Mouse (Mus musculus) lung, embryonic 15.5 days (tissue): ENCODE data around the gene Aldh9a1. TPM values are rescaled to one million over a fixed set of nuclear protein-coding genes. Genes with fewer than 3 reads are reported as not detected.

ENCODE experiments used
- ATAC-seq: fragments of 200-750 bp; cut with Nextera tagmentation; 2 replicates; pipeline ENCODE4 v1.8.0; 2017; ENCODE audit warnings: moderate number of reproducible peaks, borderline replicate concordance; ENCODE audit not compliant: low FRiP score, low TSS enrichment; ENCODE audit errors: extremely low read depth
- H3K27ac ChIP-seq: fragments of 300-500 bp; sonication (generic); 2 replicates; pipeline ENCODE4 v1.5.1; 2015; ENCODE audit warnings: moderate library complexity, mild to moderate bottlenecking, inconsistent platforms
- H3K27me3 ChIP-seq: fragments of 300-500 bp; sonication (generic); 2 replicates; pipeline ENCODE4 v1.6.1; 2015; ENCODE audit warnings: inconsistent platforms
- H3K36me3 ChIP-seq: fragments of 300-500 bp; sonication (generic); 2 replicates; pipeline ENCODE4 v1.6.1; 2015; ENCODE audit warnings: inconsistent platforms
- H3K4me1 ChIP-seq: fragments of 300-500 bp; sonication (generic); 2 replicates; pipeline ENCODE4 v1.6.1; 2015; ENCODE audit warnings: inconsistent platforms
- H3K4me2 ChIP-seq: fragments of 300-500 bp; sonication (generic); 2 replicates; pipeline ENCODE4 v1.6.1; 2015; ENCODE audit warnings: inconsistent platforms, mild to moderate bottlenecking, moderate library complexity
- H3K4me3 ChIP-seq: fragments of 300-500 bp; sonication (generic); 2 replicates; pipeline ENCODE4 v1.5.1; 2015; ENCODE audit warnings: mild to moderate bottlenecking, inconsistent platforms
- H3K9ac ChIP-seq: fragments of 300-500 bp; sonication (generic); 2 replicates; pipeline ENCODE4 v1.6.1; 2015; ENCODE audit warnings: inconsistent platforms
- H3K9me3 ChIP-seq: fragments of 300-500 bp; sonication (generic); 2 replicates; pipeline ENCODE4 v1.6.1; 2016; ENCODE audit warnings: inconsistent platforms
- WGBS: fragments of 180-500 bp; shearing (Covaris S2); methylation state at CpG from one replicate; pipeline ENCODE4 v1.1.7; 2015; 5-methylcytosine and 5-hydroxymethylcytosine counted together
- microRNA-seq: library from miRNA; unstranded; fragments of <30 nt; microRNA quantifications from one replicate; pipeline ENCODE4, GENCODE M21; 2016
- polyA plus RNA-seq: library from polyadenylated mRNA; unstranded; fragments of >200 nt; fragmentation: Nextera tagmentation; extraction: Ambion mirVana; gene quantifications from 2 replicates; pipeline ENCODE4 v1.2.1, GENCODE M21; 2015

The Aldh9a1 gene
- polyA plus RNA-seq, 1 experiment from 2014 or later: 51.4 TPM

GRCm38 (mm10) chr1:167411991-167412715 lies 62.4 kb downstream of the Aldh9a1 start:
- no peak for ATAC-seq
- Histone ChIP-seq H3K27me3 (peaks cover 20% of the 10 kb centered on the region; the same call in 1 of the 2 replicates), H3K36me3 (no peaks in the 10 kb centered on the region), H3K4me2 (no peak overlapping the region), H3K4me3 (no peak overlapping the region), H3K9me3 (no peaks in the 10 kb centered on the region), H3K27ac (no peak overlapping the region), H3K4me1 (no peaks in the 10 kb centered on the region), H3K9ac (no peak overlapping the region)
- 57% methylated on average over 12 of the region's 12 CpGs for WGBS

- no peak for ATAC-seq
- Histone ChIP-seq H3K36me3 (no peaks in the 10 kb centered on the region), H3K4me1 (no peaks in the 10 kb centered on the region), H3K4me3 (no peak overlapping the region), H3K9ac (no peak overlapping the region), H3K9me3 (no peaks in the 10 kb centered on the region), H3K4me2 (no peak overlapping the region), H3K27ac (no peak overlapping the region), H3K27me3 (peaks cover 12% of the 10 kb centered on the region; the same call in 1 of the 2 replicates)
- 1% methylated on average over 7 of the region's 7 CpGs for WGBS
Measured at GRCm38 (mm10) chr1:167414846-167415245, 65.1 kb downstream of the Aldh9a1 start.

Small RNAs within 50 kb of the gene (microRNA-seq; reads per million reads assigned to microRNA genes)
- gene Gm25911: 1.1 reads per million

Other genes starting within 250 kb of the Aldh9a1 start
- 79.2 and 85.4 TPM in 2 replicates for gene Uck2, start 64.7 kb upstream of the Aldh9a1 start, polyA plus RNA-seq
- gene Tmco1, start 41.6 kb upstream of the Aldh9a1 start, polyA plus RNA-seq: 101 TPM in 2 replicates
- 44.2 and 48.1 TPM in 2 replicates for gene Mgst3, start 43.9 kb downstream of the Aldh9a1 start, polyA plus RNA-seq
- 0.33 and 0.42 TPM in 2 replicates for gene Lrrc52, start 116.8 kb downstream of the Aldh9a1 start, polyA plus RNA-seq
- gene Rxrg, start 248.4 kb downstream of the Aldh9a1 start, polyA plus RNA-seq: 0.37 and 0.57 TPM in 2 replicates